Mouse (Mus musculus) MEL (cell line): Measurements from ENCODE around the gene Ubr1. TPM values are rescaled to one million over a fixed set of nuclear protein-coding genes. Genes with fewer than 3 reads are reported as not detected.

Experiments
- DNase-seq: peaks from one replicate; pipeline ENCODE4 v3.0.0; 2011; ENCODE audit warnings: low read depth, low spot score
- H3K27ac ChIP-seq: 2 replicates; pipeline ENCODE4 v1.5.1; 2012; ENCODE audit warnings: low read depth, mild to moderate bottlenecking, control low read depth, low read length, moderate library complexity; ENCODE audit not compliant: control insufficient read depth
- H3K27me3 ChIP-seq, 2 experiments: fragments of 150-350 bp in 1 of 2; sonication (generic) in 1 of 2; 2 replicates each; pipeline ENCODE4 v1.6.1; 2012; ENCODE audit warnings: low read length in 2 of 2, mild to moderate bottlenecking in 2 of 2, improper control_type of control experiment in 1 of 2, moderate library complexity in 1 of 2; ENCODE audit not compliant: insufficient read depth in 2 of 2, control insufficient read depth in 1 of 2
- H3K36me3 ChIP-seq, 2 experiments: 2 replicates each; pipeline ENCODE4 v1.6.1; 2012 to 2014; ENCODE audit warnings: low read length in 2 of 2, improper control_type of control experiment in 1 of 2, inconsistent platforms in 1 of 2, mild to moderate bottlenecking in 1 of 2; ENCODE audit not compliant: insufficient read depth in 2 of 2, control insufficient read depth in 1 of 2
- H3K4me1 ChIP-seq, 2 experiments: fragments of 150-350 bp in 1 of 2; sonication (generic) in 1 of 2; 2 replicates each; pipeline ENCODE4 v1.6.1; 2012; ENCODE audit warnings: low read length in 2 of 2, improper control_type of control experiment in 1 of 2, mild to moderate bottlenecking in 1 of 2; ENCODE audit not compliant: insufficient read depth in 2 of 2, control insufficient read depth in 1 of 2
- H3K4me3 ChIP-seq, 2 experiments: fragments of 150-350 bp in 1 of 2; sonication (generic) in 1 of 2; 2 replicates each; pipeline ENCODE4 v1.5.1; 2012; ENCODE audit warnings: low read depth in 2 of 2, low read length in 2 of 2, mild to moderate bottlenecking in 2 of 2, moderate library complexity in 2 of 2, control low read depth in 1 of 2, improper control_type of control experiment in 1 of 2; ENCODE audit not compliant: control insufficient read depth in 1 of 2, insufficient read depth in 1 of 2
- H3K79me2 ChIP-seq: 2 replicates; pipeline ENCODE4 v1.6.1; 2012; ENCODE audit warnings: mild to moderate bottlenecking, low read length, moderate library complexity; ENCODE audit not compliant: control insufficient read depth, poor library complexity, insufficient read depth
- H3K9ac ChIP-seq: 2 replicates; pipeline ENCODE4 v1.6.1; 2012; ENCODE audit warnings: low read depth, mild to moderate bottlenecking, control low read depth, low read length, moderate library complexity; ENCODE audit not compliant: control insufficient read depth, poor library complexity, severe bottlenecking
- H3K9me3 ChIP-seq: fragments of 150-350 bp; sonication (generic); replicated peaks from 2 replicates; pipeline ENCODE4 v1.6.1; 2012; ENCODE audit warnings: mild to moderate bottlenecking, low read length, improper control_type of control experiment, moderate library complexity; ENCODE audit not compliant: insufficient read depth
- BHLHE40 ChIP-seq: IDR thresholded peaks from 2 replicates; pipeline ENCODE4 v1.6.1; 2012; ENCODE audit warnings: low read depth, mild to moderate bottlenecking, inconsistent platforms, low read length, improper control_type of control experiment, borderline replicate concordance
- CHD1 ChIP-seq: IDR thresholded peaks from 2 replicates; pipeline ENCODE4 v1.6.1; 2012; ENCODE audit warnings: low read depth, mild to moderate bottlenecking, inconsistent platforms, low read length, improper control_type of control experiment
- CTCF ChIP-seq, 3 experiments: IDR thresholded peaks in 2 of 3; conservative IDR thresholded peaks in 1 of 3; 2 replicates each; pipeline ENCODE4 v1.5.1; 2011 to 2012; ENCODE audit warnings: low read length in 3 of 3, low read depth in 2 of 3, mild to moderate bottlenecking in 2 of 3, improper control_type of control experiment in 1 of 3, inconsistent platforms in 1 of 3, mixed read lengths in 1 of 3, moderate library complexity in 1 of 3; ENCODE audit not compliant: control insufficient read depth in 1 of 3, insufficient read depth in 1 of 3, poor library complexity in 1 of 3, severe bottlenecking in 1 of 3
- E2F4 ChIP-seq: IDR thresholded peaks from 2 replicates; pipeline ENCODE4 v1.6.1; 2011; ENCODE audit warnings: low read depth, low read length, improper control_type of control experiment, borderline replicate concordance
- EP300 ChIP-seq, 2 experiments: IDR thresholded peaks; 2 replicates each; pipeline ENCODE4 v1.6.1; 2011; ENCODE audit warnings: improper control_type of control experiment in 2 of 2, low read length in 2 of 2, low read depth in 1 of 2, mild to moderate bottlenecking in 1 of 2
- GATA1 ChIP-seq: IDR thresholded peaks from 2 replicates; pipeline ENCODE4 v1.6.1; 2011; ENCODE audit warnings: low read depth, low read length, improper control_type of control experiment
- JUND ChIP-seq: IDR thresholded peaks from 2 replicates; pipeline ENCODE4 v1.6.1; 2011; ENCODE audit warnings: low read depth, mild to moderate bottlenecking, improper control_type of control experiment, low read length
- KAT2A ChIP-seq: conservative IDR thresholded peaks from 2 replicates; pipeline ENCODE4 v1.6.1; 2012; ENCODE audit warnings: low read depth, low read length, improper control_type of control experiment, inconsistent platforms
- MAFK ChIP-seq: IDR thresholded peaks from 2 replicates; pipeline ENCODE4 v1.6.1; 2011; ENCODE audit warnings: low read depth, mild to moderate bottlenecking, low read length, improper control_type of control experiment, borderline replicate concordance
- MAX ChIP-seq: IDR thresholded peaks from 2 replicates; pipeline ENCODE4 v1.6.1; 2011; ENCODE audit warnings: low read length, improper control_type of control experiment
- MAZ ChIP-seq: IDR thresholded peaks from 2 replicates; pipeline ENCODE4 v1.6.1; 2012; ENCODE audit warnings: low read depth, mild to moderate bottlenecking, inconsistent platforms, low read length, improper control_type of control experiment
- MYB ChIP-seq: IDR thresholded peaks from 2 replicates; pipeline ENCODE4 v1.6.1; 2011; ENCODE audit warnings: mild to moderate bottlenecking, low read depth, low read length, improper control_type of control experiment
- NELFE ChIP-seq: IDR thresholded peaks from 2 replicates; pipeline ENCODE4 v1.6.1; 2011; ENCODE audit warnings: low read depth, low read length, improper control_type of control experiment
- NRF1 ChIP-seq: IDR thresholded peaks from 2 replicates; pipeline ENCODE4 v1.6.1; 2014; ENCODE audit warnings: low read depth, mild to moderate bottlenecking, inconsistent platforms, low read length, improper control_type of control experiment, moderate library complexity; ENCODE audit not compliant: poor library complexity, insufficient read depth, severe bottlenecking
- POLR2AphosphoS5 ChIP-seq: IDR thresholded peaks from 2 replicates; pipeline ENCODE4 v1.6.1; 2012; ENCODE audit warnings: low read depth, borderline replicate concordance, mild to moderate bottlenecking, inconsistent platforms, low read length, moderate library complexity, mixed read lengths
- RAD21 ChIP-seq: IDR thresholded peaks from 2 replicates; pipeline ENCODE4 v1.6.1; 2011; ENCODE audit warnings: mild to moderate bottlenecking, low read depth, low read length, improper control_type of control experiment
- SIN3A ChIP-seq: IDR thresholded peaks from 2 replicates; pipeline ENCODE4 v1.6.1; 2012; ENCODE audit warnings: low read length, improper control_type of control experiment, inconsistent platforms
- SMC3 ChIP-seq: IDR thresholded peaks from 2 replicates; pipeline ENCODE4 v1.6.1; 2011; ENCODE audit warnings: low read depth, low read length, improper control_type of control experiment
- TCF12 ChIP-seq: IDR thresholded peaks from 2 replicates; pipeline ENCODE4 v1.6.1; 2014; ENCODE audit warnings: low read depth, mild to moderate bottlenecking, inconsistent platforms, low read length, improper control_type of control experiment, moderate library complexity
- UBTF ChIP-seq: IDR thresholded peaks from 2 replicates; pipeline ENCODE4 v1.6.1; 2012; ENCODE audit warnings: low read depth, mild to moderate bottlenecking, inconsistent platforms, low read length, improper control_type of control experiment, moderate library complexity, borderline replicate concordance; ENCODE audit not compliant: insufficient read depth
- USF1 ChIP-seq: IDR thresholded peaks from 2 replicates; pipeline ENCODE4 v1.6.1; 2014; ENCODE audit warnings: low read depth, mild to moderate bottlenecking, inconsistent platforms, low read length, improper control_type of control experiment, moderate library complexity
- USF2 ChIP-seq, 2 experiments: IDR thresholded peaks; 2 replicates each; pipeline ENCODE4 v1.6.1; 2011 to 2012; ENCODE audit warnings: improper control_type of control experiment in 2 of 2, low read length in 2 of 2, borderline replicate concordance in 1 of 2, inconsistent platforms in 1 of 2, low read depth in 1 of 2, mild to moderate bottlenecking in 1 of 2; ENCODE audit not compliant: insufficient read depth in 1 of 2
- ZC3H11A ChIP-seq: IDR thresholded peaks from 2 replicates; pipeline ENCODE4 v1.6.1; 2012; ENCODE audit warnings: low read depth, mild to moderate bottlenecking, inconsistent platforms, low read length, improper control_type of control experiment
- ZKSCAN1 ChIP-seq: IDR thresholded peaks from 2 replicates; pipeline ENCODE4 v1.6.1; 2012; ENCODE audit warnings: low read depth, mild to moderate bottlenecking, inconsistent platforms, low read length, improper control_type of control experiment, moderate library complexity
- polyA plus RNA-seq, 2 experiments: library from polyadenylated mRNA; stranded (reverse) in 1 of 2; unstranded in 1 of 2; fragments of >175 nt in 1 of 2; fragments of >200 nt in 1 of 2; gene quantifications; 2 replicates each; pipeline versions ENCODE4 v1.2.1 to v1.2.4; 2012; ENCODE audit warnings: low replicate concordance in 2 of 2, low read depth in 1 of 2; ENCODE audit not compliant: insufficient read length in 2 of 2, insufficient read depth in 1 of 2, missing spikeins in 1 of 2
- total RNA-seq: library from RNA; depleted of rRNA; stranded (reverse); fragments of 300-350 nt; gene quantifications from 2 replicates; pipeline ENCODE4 v1.2.3, GENCODE M21; 2012

The Ubr1 gene
- total and polyA plus RNA-seq, 3 experiments, result 12.8 to 27.8 TPM; not detected in 1

DNA sequence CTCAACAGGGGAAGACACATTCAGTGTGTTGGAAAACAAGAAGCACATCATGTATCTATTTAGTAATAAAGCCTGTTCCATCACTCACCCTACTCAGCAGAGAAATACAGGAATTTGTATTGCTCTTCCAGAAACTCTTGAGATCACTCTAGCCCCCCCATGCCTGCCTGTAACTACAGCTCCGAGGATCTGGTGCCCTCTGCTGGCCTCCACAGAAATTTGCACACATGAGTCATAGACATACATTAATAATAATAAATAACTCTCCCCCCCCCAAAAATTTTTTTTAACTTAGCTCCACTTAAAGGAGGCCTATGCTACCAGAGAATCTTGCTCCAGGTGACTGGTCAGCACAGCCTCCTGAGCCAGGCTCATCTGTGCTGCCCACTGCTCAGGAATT is 104.0 kb downstream of the Ubr1 start:
- H3K9me3 ChIP-seq, result no peaks in the 10 kb centered on the region
- H3K36me3 ChIP-seq, result peaks cover 0 to 4% of the 10 kb centered on the region in 2 experiments; a peak in 2 of 4 replicates
- H3K79me2 ChIP-seq, result no peaks in the 10 kb centered on the region
- H3K27ac ChIP-seq, result no peak overlapping the region
- no peak overlapping the region for H3K9ac ChIP-seq
- no peak overlapping the region for H3K4me3 ChIP-seq
- TF ChIP-seq SMC3 (peak; percentile 63), CTCF (IDR thresholded peaks at IDR 0.05 in 2 of 3, conservative IDR thresholded peaks at IDR 0.05 in 1 of 3; ENCODE audit: control insufficient read depth in 1 of 3, insufficient read depth in 1 of 3, low read depth in 2 of 3, low read length in 3 of 3, poor library complexity in 1 of 3, severe bottlenecking in 1 of 3) (peak; percentile 33 to 73 (median 58); a peak in 5 of 6 replicates), MAZ (0 out of 2 replicates have a peak, but pooled peaks have one; percentile 53), RAD21 (peak; percentile 61), MAX (no peak), TCF12 (no peak), ZC3H11A (peak; percentile 67)
- DNase-seq, result peak; percentile 70
- no peaks in the 10 kb centered on the region for H3K4me1 ChIP-seq
- no peaks in the 10 kb centered on the region for H3K27me3 ChIP-seq

DNA sequence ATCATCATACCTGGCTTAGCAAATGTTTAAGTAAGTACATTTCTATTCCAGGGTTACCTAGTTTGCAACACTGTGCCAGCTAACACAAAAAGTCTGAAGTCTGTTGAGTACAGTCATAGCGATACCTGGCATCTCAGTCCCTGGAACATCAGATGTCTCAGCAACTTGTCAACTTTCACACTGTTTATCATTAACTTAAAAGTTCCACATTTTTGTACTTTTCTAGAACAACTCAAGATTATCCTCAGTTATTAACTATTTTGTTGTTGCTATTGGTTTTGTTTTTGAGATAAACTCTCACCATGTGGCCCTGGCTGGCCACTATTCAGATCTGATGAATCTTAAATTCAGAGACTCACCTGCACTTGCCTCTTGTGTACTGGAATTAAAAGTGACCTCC is 107.1 kb downstream of the Ubr1 start:
- H3K4me1 ChIP-seq, result no peaks in the 10 kb centered on the region
- H3K9ac ChIP-seq, result no peak overlapping the region
- no peak for DNase-seq
- H3K27ac ChIP-seq, result no peak overlapping the region
- no peaks in the 10 kb centered on the region for H3K79me2 ChIP-seq
- H3K27me3 ChIP-seq, result no peaks in the 10 kb centered on the region
- TF ChIP-seq POLR2AphosphoS5, result no peak
- no peak for TF ChIP-seq RAD21
- no peak for TF ChIP-seq ZKSCAN1
- no peak for TF ChIP-seq MAFK
- no peak for TF ChIP-seq UBTF
- TF ChIP-seq EP300 (IDR thresholded peaks at IDR 0.05; ENCODE audit: low read depth in 1 of 2, low read length in 2 of 2), result no peak
- TF ChIP-seq JUND, result no peak
- H3K4me3 ChIP-seq, result no peak overlapping the region
- H3K36me3 ChIP-seq, result peaks cover 0 to 4% of the 10 kb centered on the region in 2 experiments; a peak in 2 of 4 replicates
- H3K9me3 ChIP-seq, result no peaks in the 10 kb centered on the region

DNA sequence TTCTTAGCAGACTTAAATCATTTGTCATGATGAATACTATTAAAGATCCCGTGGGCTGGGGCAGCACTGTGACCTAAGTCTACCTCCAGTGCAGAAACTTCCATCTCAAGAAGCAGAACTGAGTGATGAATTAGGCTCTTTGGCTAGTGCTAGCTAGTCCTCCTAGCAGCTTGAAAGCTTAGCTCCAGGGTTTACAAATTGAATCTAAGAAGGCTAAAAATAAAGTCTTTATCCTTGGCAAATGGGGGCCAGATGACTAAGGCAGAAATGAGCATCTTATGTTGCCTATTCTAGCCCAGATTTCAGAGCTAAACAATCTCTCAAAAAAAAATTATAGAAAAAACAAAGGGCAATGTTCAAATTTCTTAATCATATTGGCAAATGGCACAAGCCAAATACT is 109.8 kb downstream of the Ubr1 start:
- H3K4me3 ChIP-seq, result no peak overlapping the region
- TF ChIP-seq POLR2AphosphoS5 (no peak), TCF12 (no peak), UBTF (no peak), KAT2A (no peak), NRF1 (no peak), RAD21 (no peak), USF2 (IDR thresholded peaks at IDR 0.05; ENCODE audit: borderline replicate concordance in 1 of 2, insufficient read depth in 1 of 2, low read depth in 1 of 2, low read length in 2 of 2) (no peak), E2F4 (no peak), USF1 (no peak), SMC3 (no peak), BHLHE40 (no peak), MYB (no peak), CTCF (IDR thresholded peaks at IDR 0.05 in 2 of 3, conservative IDR thresholded peaks at IDR 0.05 in 1 of 3; ENCODE audit: control insufficient read depth in 1 of 3, insufficient read depth in 1 of 3, low read depth in 2 of 3, low read length in 3 of 3, poor library complexity in 1 of 3, severe bottlenecking in 1 of 3) (no peak), GATA1 (no peak), CHD1 (no peak), SIN3A (no peak), NELFE (no peak)

More for the DNA sequence above, 109.8 kb downstream of the Ubr1 start:
- Histone ChIP-seq H3K27me3 (no peaks in the 10 kb centered on the region), H3K4me1 (no peaks in the 10 kb centered on the region), H3K9me3 (no peaks in the 10 kb centered on the region), H3K9ac (no peak overlapping the region), H3K79me2 (no peaks in the 10 kb centered on the region), H3K36me3 (peaks cover 0 to 4% of the 10 kb centered on the region in 2 experiments; a peak in 2 of 4 replicates), H3K27ac (no peak overlapping the region)
- no peak for DNase-seq
